Mouse (Mus musculus) activated CD4-positive, CD25-positive, alpha-beta regulatory T cell, adult 4 months (primary cell): ENCODE data around the gene Flt3l. TPM values are rescaled to one million over a fixed set of nuclear protein-coding genes. Genes with fewer than 3 reads are reported as not detected.
A peak's percentile ranks its signal among the peaks of the same experiment; 100 is the strongest.
"Not testable (repeated sequence)": the region's sequence is repeated elsewhere in the genome, so short reads cannot be mapped to it uniquely, and the experiment has no call there.

Experiments used
- ATAC-seq: one replicate; pipeline ENCODE4 v1.8.0; 2017
- polyA plus RNA-seq, 2 experiments: library from polyadenylated mRNA; unstranded; fragments of 100-300 nt; shearing (Covaris generic); gene quantifications; one replicate each; pipeline ENCODE4 v1.2.1; 2017

Gene Flt3l
- polyA plus RNA-seq, 2 experiments from 2014 or later = 118 to 125 TPM

- ATAC-seq = no peak
These were observed 5.1 kb upstream of the Flt3l start for GRCm38 (mm10) chr7:45141319-45141718.

GRCm38 (mm10) chr7:45139904-45140723 lies 3.9 kb upstream of the Flt3l start:
- ATAC-seq = no peak

GRCm38 (mm10) chr7:45138403-45138802 lies 2.2 kb upstream of the Flt3l start:
- no peak for ATAC-seq

GRCm38 (mm10) chr7:45137171-45138006 lies 1.2 kb upstream of the Flt3l start:
- peak; percentile 12 for ATAC-seq

- no peak for ATAC-seq
These were observed 862 bp downstream of the Flt3l start for GRCm38 (mm10) chr7:45135370-45135769.

GRCm38 (mm10) chr7:45134544-45135026 lies 1.6 kb downstream of the Flt3l start:
- no peak for ATAC-seq

- no peak for ATAC-seq
These were observed 2.6 kb downstream of the Flt3l start for GRCm38 (mm10) chr7:45133446-45134159.

GRCm38 (mm10) chr7:45131850-45132249 lies 4.4 kb downstream of the Flt3l start:
- no peak for ATAC-seq

- ATAC-seq = no peak
These were observed 6.3 kb downstream of the Flt3l start for GRCm38 (mm10) chr7:45129776-45130512.

GRCm38 (mm10) chr7:45129318-45129717 lies 6.9 kb downstream of the Flt3l start:
- ATAC-seq = no peak

- peak; percentile 81 for ATAC-seq
These were observed 7.5 kb downstream of the Flt3l start, which contains the start of gene Rpl13a for GRCm38 (mm10) chr7:45128624-45129246. Gene Rpl13a, minus strand, starts transcription at chr7:45128761.

- ATAC-seq = no peak
These were observed 8.5 kb downstream of the Flt3l start for GRCm38 (mm10) chr7:45127700-45128224.

GRCm38 (mm10) chr7:45126844-45127699 lies 9.2 kb downstream of the Flt3l start:
- ATAC-seq = no peak

GRCm38 (mm10) chr7:45126147-45126843 lies 9.9 kb downstream of the Flt3l start:
- ATAC-seq = no peak

- not testable (repeated sequence) for ATAC-seq
These were observed 10.6 kb downstream of the Flt3l start for GRCm38 (mm10) chr7:45125649-45126048.

GRCm38 (mm10) chr7:45125144-45125600 lies 11.1 kb downstream of the Flt3l start:
- ATAC-seq = no peak

GRCm38 (mm10) chr7:45124224-45125143 lies 11.7 kb downstream of the Flt3l start, which contains the start of gene Rps11:
Gene Rps11, minus strand, starts transcription at chr7:45124439.
- ATAC-seq = peak; percentile 43

- no peak for ATAC-seq
These were observed 13.1 kb downstream of the Flt3l start for GRCm38 (mm10) chr7:45123186-45123570.
